In genomic region chr5:43807744-43808696, GRCm38 (mm10) we compare ENCODE assay signal across 8 mouse cellular contexts. TPM values are rescaled to one million over a fixed set of nuclear protein-coding genes. Genes with fewer than 3 reads are reported as not detected.
A peak's percentile ranks its signal among the peaks of the same experiment; 100 is the strongest.
DNase-seq lines count a peak whose midpoint lies in the region; ATAC-seq lines count a peak whose summit lies in the region.

No protein-coding gene starts in this region.

- H3K36me3 ChIP-seq in intestine, embryonic 14.5 days (ENCODE audit: control insufficient read depth, insufficient read depth, low read length) = no peaks in the 10 kb centered on the region
- H3K36me3 ChIP-seq in megakaryocyte, embryonic 14.5 days (replicated peaks; ENCODE audit: low read length) = no peaks in the 10 kb centered on the region

- DNase-seq in embryo, embryonic 10.5 days (ENCODE audit: low spot score) = peak; percentile 91
- peak; percentile 58 to 60 for DNase-seq in gastrocnemius, postnatal 36 days
- DNase-seq in intestine, embryonic 14.5 days (ENCODE audit: low spot score) = peak; percentile 92
- peak; percentile 74 to 93 for DNase-seq in left cerebral cortex, postnatal 10 days (ENCODE audit: extremely low spot score in 1 of 2, low spot score in 2 of 2)
- DNase-seq in right cerebral cortex, adult 2 months (ENCODE audit: low spot score in 2 of 2) = peak; percentile 86
- peak; percentile 65 for DNase-seq in urinary bladder, adult 2 months (ENCODE audit: low spot score)

- peak overlapping the region; percentile 53 for H3K4me2 ChIP-seq in intestine, embryonic 14.5 days (ENCODE audit: low read length)

- H3K4me3 ChIP-seq in intestine, embryonic 14.5 days (ENCODE audit: low read depth, low read length) = peak overlapping the region; percentile 40
- peak overlapping the region; percentile 84 for H3K4me3 ChIP-seq in megakaryocyte, embryonic 14.5 days (replicated peaks)

- peaks cover 4% of the 10 kb centered on the region; the same call in 1 of the 2 replicates for H3K4me1 ChIP-seq in intestine, embryonic 14.5 days (replicated peaks; ENCODE audit: control insufficient read depth, insufficient read depth, low read length)
- 0 out of 2 replicates have a peak, but pooled peaks cover 3% of the 10 kb centered on the region for H3K4me1 ChIP-seq in megakaryocyte, embryonic 14.5 days

- H3K27ac ChIP-seq in intestine, embryonic 14.5 days (ENCODE audit: low read depth) = peak overlapping the region; percentile 66

- H3K9ac ChIP-seq in intestine, embryonic 14.5 days (ENCODE audit: low read length) = peak overlapping the region; percentile 68

- H3K27me3 ChIP-seq in intestine, embryonic 14.5 days (replicated peaks; ENCODE audit: control insufficient read depth, insufficient read depth, low read length) = no peaks in the 10 kb centered on the region
- peaks cover 7% of the 10 kb centered on the region for H3K27me3 ChIP-seq in megakaryocyte, embryonic 14.5 days (replicated peaks)

- peak; percentile 98 for ATAC-seq in activated CD4-positive, CD25-positive, alpha-beta regulatory T cell, adult 4 months
- ATAC-seq in intestine, embryonic 14.5 days (replicated peaks; ENCODE audit: low FRiP score, low TSS enrichment, low read depth) = peak; percentile 83

- H3K9me3 ChIP-seq in intestine, embryonic 14.5 days (ENCODE audit: control insufficient read depth, low read length) = no peaks in the 10 kb centered on the region
- peaks cover 10% of the 10 kb centered on the region for H3K9me3 ChIP-seq in megakaryocyte, embryonic 14.5 days

- 3% methylated on average over 48 of the region's 48 CpGs for WGBS in intestine, embryonic 14.5 days

- intact Hi-C loops in gastrocnemius, postnatal 36 days (cut with DNase I) = no loop called here
- intact Hi-C loops in left cerebral cortex, postnatal 10 days (cut with DNase I) = no loop called here

RNA-seq across cellular contexts. Expression of gene Bst1, which starts 10.7 kb away (rescaled TPM):
- polyA plus RNA-seq in activated CD4-positive, CD25-positive, alpha-beta regulatory T cell, adult 4 months (2017; shearing (Covaris generic)) = under 1 TPM in 1 of 2 experiments, not detected in 1; 0.56 TPM
- under 1 TPM in 1 of 2 experiments, not detected in 1; 0.30 TPM for total RNA-seq in gastrocnemius, postnatal 36 days (2021)
- 0.26 and 0.38 TPM in 2 replicates for polyA plus RNA-seq in intestine, embryonic 14.5 days (2014; fragmentation: Nextera tagmentation; extraction: Ambion mirVana)
- total RNA-seq in left cerebral cortex, postnatal 10 days (2021) = not detected
- 2.0 TPM in 1 of 2 replicates, not detected in the other for polyA plus RNA-seq in megakaryocyte, embryonic 14.5 days (2012; ENCODE audit: insufficient read depth, low replicate concordance)
- polyA plus RNA-seq in urinary bladder, adult 2 months (2012; rRNA removed) = 3.0 and 3.3 TPM in 2 replicates

RNA-seq across cellular contexts. Expression of gene Fbxl5, which starts 13.4 kb away (rescaled TPM):
- 10 to 100 TPM; 56.8 to 64.1 TPM for polyA plus RNA-seq in activated CD4-positive, CD25-positive, alpha-beta regulatory T cell, adult 4 months (2017; shearing (Covaris generic))
- total RNA-seq in gastrocnemius, postnatal 36 days (2021) = 10 to 100 TPM; 30.0 to 30.2 TPM
- polyA plus RNA-seq in intestine, embryonic 14.5 days (2014; fragmentation: Nextera tagmentation; extraction: Ambion mirVana) = 65.6 and 71.0 TPM in 2 replicates
- 10 to 100 TPM; 82.9 TPM for total RNA-seq in left cerebral cortex, postnatal 10 days (2021)
- 1.3 TPM in 1 of 2 replicates, not detected in the other for polyA plus RNA-seq in megakaryocyte, embryonic 14.5 days (2012; ENCODE audit: insufficient read depth, low replicate concordance)
- 45.2 and 48.5 TPM in 2 replicates for polyA plus RNA-seq in urinary bladder, adult 2 months (2012; rRNA removed)

Comparison
In these comparisons a context has a peak if more than half of its experiments do, and no peak if none do; other contexts are left out.
1. Peak in every context shown above with its lines: DNase-seq, ATAC-seq, H3K4me3 ChIP-seq and H3K27ac ChIP-seq.
2. RNA of gene Fbxl5, which starts 13.4 kb away (polyA plus RNA-seq): 65.6 to 71.0 TPM in intestine, embryonic 14.5 days, 56.8 to 64.1 TPM in activated CD4-positive, CD25-positive, alpha-beta regulatory T cell, adult 4 months and 45.2 to 48.5 TPM in urinary bladder, adult 2 months; 1.3 TPM in megakaryocyte, embryonic 14.5 days; every median in the first group is over 10 times any median in the second.